In genomic region chr5:36936548-36936947, GRCm38 (mm10) we compare ENCODE assay signal across 11 mouse cellular contexts. TPM values are rescaled to one million over a fixed set of nuclear protein-coding genes. Genes with fewer than 3 reads are reported as not detected.
DNase-seq lines count a peak whose midpoint lies in the region; ATAC-seq and TF ChIP-seq lines count a peak whose summit lies in the region.
"Had no signal": no experiment of that assay in that cellular context is flagged by ENCODE, and none has a peak within 500 bp of the region (broad histone marks: within the 10 kb centered on the region; RNA-seq: fewer than 3 reads in every experiment).

No protein-coding gene starts in this region.

- TF ChIP-seq POLR2A in cortical plate, adult 2 months (IDR thresholded peaks at IDR 0.05; ENCODE audit: extremely low read depth, insufficient read depth, low read length): no peak
- no peak for TF ChIP-seq POLR2A in thymus, adult 2 months (IDR thresholded peaks at IDR 0.05; ENCODE audit: control insufficient read depth, extremely low read depth, insufficient read depth, low read length, poor library complexity)

- H3K9me3 ChIP-seq in intestine, postnatal 0 days (ENCODE audit: control insufficient read depth): no peaks in the 10 kb centered on the region
- H3K9me3 ChIP-seq in intestine, embryonic 15.5 days: no peaks in the 10 kb centered on the region
- H3K9me3 ChIP-seq in midbrain, embryonic 16.5 days (replicated peaks; ENCODE audit: control insufficient read depth, low read length, poor library complexity, severe bottlenecking): no peaks in the 10 kb centered on the region

- TF ChIP-seq CTCF in intestine, postnatal 0 days (IDR thresholded peaks at IDR 0.05; ENCODE audit: low read depth): peak; percentile 36; the same call in 1 of the 2 replicates
- TF ChIP-seq CTCF in cortical plate, adult 2 months (IDR thresholded peaks at IDR 0.05; ENCODE audit: extremely low read depth, insufficient read depth, low read length): 0 out of 2 replicates have a peak, but pooled peaks have one; percentile 15
- no peak for TF ChIP-seq CTCF in thymus, adult 2 months (IDR thresholded peaks at IDR 0.05; ENCODE audit: borderline replicate concordance, control insufficient read depth, extremely low read depth, insufficient read depth, low read length, poor library complexity)

- 46% methylated on average over 7 of the region's 7 CpGs for WGBS in intestine, postnatal 0 days
- 63% methylated on average over 7 of the region's 7 CpGs for WGBS in intestine, embryonic 15.5 days
- 75% methylated on average over 7 of the region's 7 CpGs for WGBS in midbrain, embryonic 16.5 days
- WGBS in thymus, adult 2 months: 75% methylated on average over 7 of the region's 7 CpGs

- no peak for ATAC-seq in intestine, postnatal 0 days
- no peak for ATAC-seq in intestine, embryonic 15.5 days
- ATAC-seq in midbrain, embryonic 16.5 days: peak; percentile 8; the same call in 1 of the 2 replicates

- no peaks in the 10 kb centered on the region for H3K27me3 ChIP-seq in intestine, postnatal 0 days (replicated peaks; ENCODE audit: control insufficient read depth, insufficient read depth, low read length)
- no peaks in the 10 kb centered on the region for H3K27me3 ChIP-seq in intestine, embryonic 15.5 days (replicated peaks)
- H3K27me3 ChIP-seq in midbrain, embryonic 16.5 days (ENCODE audit: control insufficient read depth, insufficient read depth, low read depth, low read length): no peaks in the 10 kb centered on the region
- H3K27me3 ChIP-seq in thymus, adult 2 months (ENCODE audit: control insufficient read depth, insufficient read depth, low read length): no peaks in the 10 kb centered on the region
- H3K27me3 ChIP-seq: limb, embryonic 13.5 days had no signal

- peak; percentile 32 to 65 for DNase-seq in adrenal gland, adult (ENCODE audit: inconsistent age in 2 of 2, low spot score in 1 of 2)
- DNase-seq in adrenal gland, postnatal 4 days (ENCODE audit: low spot score in 2 of 2): no peak
- no peak for DNase-seq in layer of hippocampus, adult 9-10 months (ENCODE audit: low spot score)
- DNase-seq in thymus, adult 2 months: no peak
- DNase-seq: kidney, postnatal 14 days had no signal

- H3K4me3 ChIP-seq in intestine, postnatal 0 days (ENCODE audit: low read depth, low read length): no peak overlapping the region
- no peak overlapping the region for H3K4me3 ChIP-seq in intestine, embryonic 15.5 days (replicated peaks)
- no peak overlapping the region for H3K4me3 ChIP-seq in cortical plate, adult 2 months (ENCODE audit: insufficient read depth, low read length)
- no peak overlapping the region for H3K4me3 ChIP-seq in midbrain, embryonic 16.5 days (ENCODE audit: low read depth, low read length)
- no peak overlapping the region for H3K4me3 ChIP-seq in thymus, adult 2 months (ENCODE audit: control insufficient read depth, insufficient read depth, low read length)
- H3K4me3 ChIP-seq: limb, embryonic 13.5 days had no signal

- H3K4me1 ChIP-seq in intestine, postnatal 0 days (replicated peaks; ENCODE audit: control insufficient read depth, insufficient read depth, low read length): no peaks in the 10 kb centered on the region
- no peaks in the 10 kb centered on the region for H3K4me1 ChIP-seq in intestine, embryonic 15.5 days (replicated peaks)
- peaks cover 7% of the 10 kb centered on the region for H3K4me1 ChIP-seq in cortical plate, adult 2 months (ENCODE audit: control insufficient read depth, insufficient read depth, low read length)
- peaks cover 19% of the 10 kb centered on the region for H3K4me1 ChIP-seq in midbrain, embryonic 16.5 days (ENCODE audit: control insufficient read depth, insufficient read depth, low read length)
- H3K4me1 ChIP-seq in thymus, adult 2 months (replicated peaks; ENCODE audit: control insufficient read depth, insufficient read depth, low read length): no peaks in the 10 kb centered on the region

- no peaks in the 10 kb centered on the region for H3K36me3 ChIP-seq in intestine, postnatal 0 days (ENCODE audit: control insufficient read depth, insufficient read depth)
- no peaks in the 10 kb centered on the region for H3K36me3 ChIP-seq in intestine, embryonic 15.5 days
- H3K36me3 ChIP-seq in midbrain, embryonic 16.5 days (ENCODE audit: control insufficient read depth, insufficient read depth, low read length): peaks cover 1% of the 10 kb centered on the region; the same call in 1 of the 2 replicates
- H3K36me3 ChIP-seq in thymus, adult 2 months (ENCODE audit: control insufficient read depth, insufficient read depth, low read length): no peaks in the 10 kb centered on the region
- H3K36me3 ChIP-seq: limb, embryonic 13.5 days had no signal

- no peak overlapping the region for H3K27ac ChIP-seq in intestine, postnatal 0 days (ENCODE audit: low read depth, low read length)
- no peak overlapping the region for H3K27ac ChIP-seq in intestine, embryonic 15.5 days
- peak overlapping the region; percentile 36; the same call in 1 of the 2 replicates for H3K27ac ChIP-seq in cortical plate, adult 2 months (ENCODE audit: insufficient read depth, low read length)
- peak overlapping the region; percentile 82 for H3K27ac ChIP-seq in midbrain, embryonic 16.5 days (ENCODE audit: low read length)
- no peak overlapping the region for H3K27ac ChIP-seq in thymus, adult 2 months (ENCODE audit: control insufficient read depth, insufficient read depth, low read length)
- H3K27ac ChIP-seq: limb, embryonic 13.5 days; macrophage had no signal

- H3K9ac ChIP-seq in intestine, postnatal 0 days (ENCODE audit: low read depth, low read length): no peak overlapping the region
- H3K9ac ChIP-seq in intestine, embryonic 15.5 days: no peak overlapping the region
- no peak overlapping the region for H3K9ac ChIP-seq in midbrain, embryonic 16.5 days (ENCODE audit: low read depth, low read length)
- H3K9ac ChIP-seq: limb, embryonic 13.5 days had no signal

- no peak overlapping the region for H3K4me2 ChIP-seq in intestine, postnatal 0 days (replicated peaks; ENCODE audit: low read depth)
- no peak overlapping the region for H3K4me2 ChIP-seq in intestine, embryonic 15.5 days (replicated peaks)
- no peak overlapping the region for H3K4me2 ChIP-seq in midbrain, embryonic 16.5 days (ENCODE audit: low read length)
- H3K4me2 ChIP-seq: limb, embryonic 13.5 days had no signal

RNA-seq across cellular contexts. Expression of gene Wfs1, which starts 52.5 kb away (rescaled TPM):
- total RNA-seq in adrenal gland, postnatal 4 days (2021): 10 to 100 TPM; 16.6 to 18.5 TPM
- polyA plus RNA-seq in intestine, postnatal 0 days (2015; fragmentation: Nextera tagmentation; extraction: Ambion mirVana): 12.8 and 15.6 TPM in 2 replicates
- 12.1 and 14.6 TPM in 2 replicates for polyA plus RNA-seq in intestine, embryonic 15.5 days (2015; fragmentation: Nextera tagmentation; extraction: Ambion mirVana)
- polyA plus RNA-seq in cortical plate, adult 2 months (2012; rRNA removed): 39.5 and 46.2 TPM in 2 replicates
- 10.3 and 11.1 TPM in 2 replicates for polyA plus RNA-seq in midbrain, embryonic 16.5 days (2015; fragmentation: Nextera tagmentation; extraction: Ambion mirVana)
- polyA plus RNA-seq in thymus, adult 2 months (2012; rRNA removed): 7.1 and 8.5 TPM in 2 replicates

Comparison
In these comparisons a context has a peak if more than half of its experiments do, and no peak if none do; other contexts are left out.
1. DNase-seq: peak in adrenal gland, adult (2 of 2); none in adrenal gland, postnatal 4 days (0 of 2), layer of hippocampus, adult 9-10 months (single experiment) and thymus, adult 2 months (single experiment).
2. H3K27ac ChIP-seq: peak in cortical plate, adult 2 months (single experiment) and midbrain, embryonic 16.5 days (single experiment); none in intestine, postnatal 0 days (single experiment), intestine, embryonic 15.5 days (single experiment) and thymus, adult 2 months (single experiment).